Mouse (Mus musculus): ENCODE data around the gene Wdr11. TPM values are rescaled to one million over a fixed set of nuclear protein-coding genes. Genes with fewer than 3 reads are reported as not detected.

The Wdr11 gene
- polyA plus RNA-seq, 1 experiment from 2014 or later: 36.5 TPM

- Histone ChIP-seq H3K36me3 (peaks cover 54% of the 10 kb centered on the region), H3K27ac (no peak overlapping the region), H3K9me3 (no peaks in the 10 kb centered on the region), H3K4me1 (replicated peaks) (peaks cover 7% of the 10 kb centered on the region; the same call in 1 of the 2 replicates), H3K4me3 (no peak overlapping the region), H3K27me3 (ENCODE audit: insufficient read depth, poor library complexity, severe bottlenecking) (no peaks in the 10 kb centered on the region)
- no peak for DNase-seq (ENCODE audit: low spot score)
- WGBS: 89% methylated on average over 9 of the region's 9 CpGs
Observed at GRCm38 (mm10) chr7:129636992-129637391, 45.3 kb downstream of the Wdr11 start.

- H3K27ac ChIP-seq: no peak overlapping the region
- 90% methylated on average over 5 of the region's 5 CpGs for WGBS
- H3K4me1 ChIP-seq (replicated peaks): peaks cover 8% of the 10 kb centered on the region; the same call in 1 of the 2 replicates
- H3K27me3 ChIP-seq (ENCODE audit: insufficient read depth, poor library complexity, severe bottlenecking): no peaks in the 10 kb centered on the region
- no peak for DNase-seq (ENCODE audit: low spot score)
- no peak overlapping the region for H3K4me3 ChIP-seq
- H3K9me3 ChIP-seq: no peaks in the 10 kb centered on the region
- peaks cover 44% of the 10 kb centered on the region for H3K36me3 ChIP-seq
Observed at GRCm38 (mm10) chr7:129637906-129638475, 46.3 kb downstream of the Wdr11 start.

GRCm38 (mm10) chr7:129639006-129639405 lies 47.3 kb downstream of the Wdr11 start:
- Histone ChIP-seq H3K27me3 (ENCODE audit: insufficient read depth, poor library complexity, severe bottlenecking) (no peaks in the 10 kb centered on the region), H3K27ac (no peak overlapping the region), H3K4me1 (replicated peaks) (peaks cover 8% of the 10 kb centered on the region; the same call in 1 of the 2 replicates), H3K4me3 (no peak overlapping the region), H3K9me3 (no peaks in the 10 kb centered on the region), H3K36me3 (peaks cover 33% of the 10 kb centered on the region)
- 91% methylated on average over 5 of the region's 5 CpGs for WGBS
- DNase-seq (ENCODE audit: low spot score): no peak

- H3K4me1 ChIP-seq (replicated peaks): peaks cover 8% of the 10 kb centered on the region; the same call in 1 of the 2 replicates
- no peak overlapping the region for H3K4me3 ChIP-seq
- no peaks in the 10 kb centered on the region for H3K27me3 ChIP-seq (ENCODE audit: insufficient read depth, poor library complexity, severe bottlenecking)
- WGBS: 70% methylated on average over 6 of the region's 6 CpGs
- H3K9me3 ChIP-seq: no peaks in the 10 kb centered on the region
- no peak overlapping the region for H3K27ac ChIP-seq
- H3K36me3 ChIP-seq: peaks cover 25% of the 10 kb centered on the region
- no peak for DNase-seq (ENCODE audit: low spot score)
Observed at GRCm38 (mm10) chr7:129639833-129640232, 48.2 kb downstream of the Wdr11 start.

- peaks cover 8% of the 10 kb centered on the region; the same call in 1 of the 2 replicates for H3K4me1 ChIP-seq (replicated peaks)
- DNase-seq (ENCODE audit: low spot score): no peak
- H3K36me3 ChIP-seq: no peaks in the 10 kb centered on the region
- no peaks in the 10 kb centered on the region for H3K27me3 ChIP-seq (ENCODE audit: insufficient read depth, poor library complexity, severe bottlenecking)
- WGBS: 94% methylated on average over 4 of the region's 4 CpGs
- no peaks in the 10 kb centered on the region for H3K9me3 ChIP-seq
- H3K27ac ChIP-seq: no peak overlapping the region
- H3K4me3 ChIP-seq: no peak overlapping the region
Observed at GRCm38 (mm10) chr7:129643290-129643689, 51.6 kb downstream of the Wdr11 start.

GRCm38 (mm10) chr7:129647798-129648197 lies 56.1 kb downstream of the Wdr11 start:
- H3K27ac ChIP-seq: no peak overlapping the region
- WGBS: 82% methylated on average over 7 of the region's 7 CpGs
- H3K36me3 ChIP-seq: no peaks in the 10 kb centered on the region
- H3K4me3 ChIP-seq: no peak overlapping the region
- H3K9me3 ChIP-seq: no peaks in the 10 kb centered on the region
- peaks cover 23% of the 10 kb centered on the region for H3K27me3 ChIP-seq (ENCODE audit: insufficient read depth, poor library complexity, severe bottlenecking)
- DNase-seq (ENCODE audit: low spot score): no peak
- H3K4me1 ChIP-seq (replicated peaks): peaks cover 19% of the 10 kb centered on the region

GRCm38 (mm10) chr7:129648938-129649337 lies 57.3 kb downstream of the Wdr11 start:
- H3K27me3 ChIP-seq (ENCODE audit: insufficient read depth, poor library complexity, severe bottlenecking): peaks cover 30% of the 10 kb centered on the region
- no peak overlapping the region for H3K27ac ChIP-seq
- no peak overlapping the region for H3K4me3 ChIP-seq

GRCm38 (mm10) chr7:129650717-129651116 lies 59.1 kb downstream of the Wdr11 start:
- Histone ChIP-seq H3K9me3 (no peaks in the 10 kb centered on the region), H3K27me3 (ENCODE audit: insufficient read depth, poor library complexity, severe bottlenecking) (peaks cover 45% of the 10 kb centered on the region), H3K4me1 (replicated peaks) (peaks cover 47% of the 10 kb centered on the region), H3K4me3 (no peak overlapping the region), H3K36me3 (no peaks in the 10 kb centered on the region), H3K27ac (0 out of 2 replicates have a peak overlapping the region, but pooled peaks have one; percentile 24)
- WGBS: 91% methylated on average over 5 of the region's 5 CpGs
- DNase-seq (ENCODE audit: low spot score): no peak

More at GRCm38 (mm10) chr7:129648938-129649337, 57.3 kb downstream of the Wdr11 start:
- no peaks in the 10 kb centered on the region for H3K9me3 ChIP-seq
- no peaks in the 10 kb centered on the region for H3K36me3 ChIP-seq
- peak; percentile 89 for DNase-seq (ENCODE audit: low spot score)
- WGBS: 4% methylated on average over 6 of the region's 6 CpGs
- H3K4me1 ChIP-seq (replicated peaks): peaks cover 29% of the 10 kb centered on the region

GRCm38 (mm10) chr7:129651781-129652180 lies 60.1 kb downstream of the Wdr11 start:
- DNase-seq (ENCODE audit: low spot score): no peak
- peaks cover 55% of the 10 kb centered on the region for H3K27me3 ChIP-seq (ENCODE audit: insufficient read depth, poor library complexity, severe bottlenecking)
- H3K36me3 ChIP-seq: no peaks in the 10 kb centered on the region
- H3K4me3 ChIP-seq: no peak overlapping the region
- H3K9me3 ChIP-seq: no peaks in the 10 kb centered on the region
- H3K4me1 ChIP-seq (replicated peaks): peaks cover 55% of the 10 kb centered on the region
- peak overlapping the region; percentile 24; the same call in 1 of the 2 replicates for H3K27ac ChIP-seq
- WGBS: 59% methylated on average over 7 of the region's 7 CpGs

GRCm38 (mm10) chr7:129652901-129653460 lies 61.3 kb downstream of the Wdr11 start:
- Histone ChIP-seq H3K36me3 (no peaks in the 10 kb centered on the region), H3K4me3 (no peak overlapping the region), H3K27ac (no peak overlapping the region), H3K4me1 (replicated peaks) (peaks cover 55% of the 10 kb centered on the region), H3K27me3 (ENCODE audit: insufficient read depth, poor library complexity, severe bottlenecking) (peaks cover 55% of the 10 kb centered on the region), H3K9me3 (no peaks in the 10 kb centered on the region)
- no peak for DNase-seq (ENCODE audit: low spot score)
- 59% methylated on average over 9 of the region's 9 CpGs for WGBS

GRCm38 (mm10) chr7:129653791-129654271 lies 62.2 kb downstream of the Wdr11 start:
- WGBS: 12% methylated on average over 11 of the region's 11 CpGs
- peaks cover 55% of the 10 kb centered on the region for H3K4me1 ChIP-seq (replicated peaks)

GRCm38 (mm10) chr7:129654923-129655322 lies 63.3 kb downstream of the Wdr11 start:
- Histone ChIP-seq H3K27ac (peak overlapping the region; percentile 62), H3K9me3 (no peaks in the 10 kb centered on the region), H3K4me1 (replicated peaks) (peaks cover 60% of the 10 kb centered on the region), H3K27me3 (ENCODE audit: insufficient read depth, poor library complexity, severe bottlenecking) (peaks cover 55% of the 10 kb centered on the region), H3K4me3 (no peak overlapping the region), H3K36me3 (no peaks in the 10 kb centered on the region)
- WGBS: 52% methylated on average over 12 of the region's 12 CpGs
- no peak for DNase-seq (ENCODE audit: low spot score)

More at GRCm38 (mm10) chr7:129653791-129654271, 62.2 kb downstream of the Wdr11 start:
- H3K36me3 ChIP-seq: no peaks in the 10 kb centered on the region
- DNase-seq (ENCODE audit: low spot score): peak; percentile 89
- 0 out of 2 replicates have a peak overlapping the region, but pooled peaks have one; percentile 62 for H3K27ac ChIP-seq
- peaks cover 55% of the 10 kb centered on the region for H3K27me3 ChIP-seq (ENCODE audit: insufficient read depth, poor library complexity, severe bottlenecking)
- H3K9me3 ChIP-seq: no peaks in the 10 kb centered on the region
- no peak overlapping the region for H3K4me3 ChIP-seq

GRCm38 (mm10) chr7:129655604-129656226 lies 64.1 kb downstream of the Wdr11 start:
- Histone ChIP-seq H3K36me3 (no peaks in the 10 kb centered on the region), H3K9me3 (no peaks in the 10 kb centered on the region), H3K27ac (no peak overlapping the region), H3K27me3 (ENCODE audit: insufficient read depth, poor library complexity, severe bottlenecking) (peaks cover 49% of the 10 kb centered on the region), H3K4me3 (no peak overlapping the region), H3K4me1 (replicated peaks) (peaks cover 60% of the 10 kb centered on the region)
- DNase-seq (ENCODE audit: low spot score): no peak
- WGBS: 57% methylated on average over 14 of the region's 14 CpGs
